Mouse (Mus musculus) brown adipose tissue, adult 24 weeks (tissue): Measurements from ENCODE around the gene Gpatch4. TPM values are rescaled to one million over a fixed set of nuclear protein-coding genes. Genes with fewer than 3 reads are reported as not detected.

Experiments used
- H3K27ac ChIP-seq: fragments of 200-500 bp; replicated peaks from 2 replicates; pipeline ENCODE4 v1.5.1; 2012; ENCODE audit warnings: low read depth, mild to moderate bottlenecking, low read length
- H3K4me1 ChIP-seq: fragments of 200-500 bp; 2 replicates; pipeline ENCODE4 v1.6.1; 2012; ENCODE audit warnings: low read length, mixed read lengths; ENCODE audit not compliant: control insufficient read depth, insufficient read depth, insufficient read length
- H3K4me3 ChIP-seq: fragments of 200-500 bp; 2 replicates; pipeline ENCODE4 v1.5.1; 2012; ENCODE audit warnings: low read depth, mild to moderate bottlenecking, low read length, moderate library complexity; ENCODE audit not compliant: insufficient read depth
- polyA plus RNA-seq: library from polyadenylated mRNA; stranded (reverse); fragments of >200 nt; gene quantifications from 2 replicates; pipeline ENCODE4 v1.2.4, GENCODE M21; 2012; ENCODE audit not compliant: missing spikeins, insufficient read depth, insufficient read length

The Gpatch4 gene
- polyA plus RNA-seq, 1 experiment = 11.0 TPM

GRCm38 (mm10) chr3:88074351-88074750 lies 31.4 kb downstream of the Gpatch4 start:
- Histone ChIP-seq H3K27ac (no peak overlapping the region), H3K4me1 (no peaks in the 10 kb centered on the region), H3K4me3 (no peak overlapping the region)

GRCm38 (mm10) chr3:88074766-88075165 lies 31.9 kb downstream of the Gpatch4 start:
- no peak overlapping the region for H3K27ac ChIP-seq
- no peaks in the 10 kb centered on the region for H3K4me1 ChIP-seq
- H3K4me3 ChIP-seq = no peak overlapping the region

GRCm38 (mm10) chr3:88077441-88077840 lies 34.5 kb downstream of the Gpatch4 start:
- Histone ChIP-seq H3K4me1 (no peaks in the 10 kb centered on the region), H3K27ac (no peak overlapping the region), H3K4me3 (no peak overlapping the region)

- H3K4me1 ChIP-seq = no peaks in the 10 kb centered on the region
- H3K4me3 ChIP-seq = no peak within 1 kb of the TSS
- no peak within 1 kb of the TSS for H3K27ac ChIP-seq
Measured at GRCm38 (mm10) chr3:88078204-88078603, 35.3 kb downstream of the Gpatch4 start, which contains the start of gene Ttc24. Gene Ttc24 (minus strand): TSS chr3:88078304.

- no peak within 1 kb of the TSS for H3K27ac ChIP-seq
- H3K4me1 ChIP-seq = no peaks in the 10 kb centered on the region
- H3K4me3 ChIP-seq = peak within 1 kb of the TSS; percentile 30
Measured at GRCm38 (mm10) chr3:88081345-88082223, 38.7 kb downstream of the Gpatch4 start, which contains the start of gene Iqgap3. Gene Iqgap3 (plus strand): TSS chr3:88081971.

- Histone ChIP-seq H3K4me1 (no peaks in the 10 kb centered on the region), H3K27ac (no peak overlapping the region), H3K4me3 (peak overlapping the region; percentile 30; the same call in 1 of the 2 replicates)
Measured at GRCm38 (mm10) chr3:88082224-88082618, 39.3 kb downstream of the Gpatch4 start.

GRCm38 (mm10) chr3:88082663-88083062 lies 39.8 kb downstream of the Gpatch4 start:
- Histone ChIP-seq H3K4me3 (no peak overlapping the region), H3K27ac (no peak overlapping the region), H3K4me1 (no peaks in the 10 kb centered on the region)

GRCm38 (mm10) chr3:88084001-88084400 lies 41.1 kb downstream of the Gpatch4 start:
- Histone ChIP-seq H3K4me3 (no peak overlapping the region), H3K4me1 (no peaks in the 10 kb centered on the region), H3K27ac (no peak overlapping the region)

- no peaks in the 10 kb centered on the region for H3K4me1 ChIP-seq
- no peak overlapping the region for H3K27ac ChIP-seq
- no peak overlapping the region for H3K4me3 ChIP-seq
Measured at GRCm38 (mm10) chr3:88085459-88085858, 42.6 kb downstream of the Gpatch4 start.

GRCm38 (mm10) chr3:88087688-88088087 lies 44.8 kb downstream of the Gpatch4 start:
- no peak overlapping the region for H3K4me3 ChIP-seq
- H3K27ac ChIP-seq = no peak overlapping the region
- H3K4me1 ChIP-seq = no peaks in the 10 kb centered on the region

- H3K4me3 ChIP-seq = no peak overlapping the region
- H3K4me1 ChIP-seq = no peaks in the 10 kb centered on the region
- no peak overlapping the region for H3K27ac ChIP-seq
Measured at GRCm38 (mm10) chr3:88090106-88090505, 47.2 kb downstream of the Gpatch4 start.

GRCm38 (mm10) chr3:88090616-88091015 lies 47.7 kb downstream of the Gpatch4 start:
- Histone ChIP-seq H3K4me1 (no peaks in the 10 kb centered on the region), H3K4me3 (no peak overlapping the region), H3K27ac (no peak overlapping the region)

- Histone ChIP-seq H3K27ac (no peak overlapping the region), H3K4me3 (no peak overlapping the region), H3K4me1 (no peaks in the 10 kb centered on the region)
Measured at GRCm38 (mm10) chr3:88094126-88094525, 51.2 kb downstream of the Gpatch4 start.

GRCm38 (mm10) chr3:88097666-88098065 lies 54.8 kb downstream of the Gpatch4 start:
- H3K4me1 ChIP-seq = peaks cover 2% of the 10 kb centered on the region
- no peak overlapping the region for H3K27ac ChIP-seq
- no peak overlapping the region for H3K4me3 ChIP-seq

- no peak overlapping the region for H3K4me3 ChIP-seq
- H3K4me1 ChIP-seq = peaks cover 8% of the 10 kb centered on the region
- no peak overlapping the region for H3K27ac ChIP-seq
Measured at GRCm38 (mm10) chr3:88100251-88100650, 57.3 kb downstream of the Gpatch4 start.

GRCm38 (mm10) chr3:88101736-88102135 lies 58.8 kb downstream of the Gpatch4 start:
- Histone ChIP-seq H3K4me1 (peaks cover 8% of the 10 kb centered on the region), H3K27ac (peak overlapping the region; percentile 12)

More at GRCm38 (mm10) chr3:88101736-88102135, 58.8 kb downstream of the Gpatch4 start:
- no peak overlapping the region for H3K4me3 ChIP-seq
